Mouse (Mus musculus): ENCODE data around the gene Gpx2. TPM values are rescaled to one million over a fixed set of nuclear protein-coding genes. Genes with fewer than 3 reads are reported as not detected.

The Gpx2 gene
- polyA plus RNA-seq, 1 experiment: 0.13 TPM

- no peak for TF ChIP-seq CTCF (IDR thresholded peaks at IDR 0.05; ENCODE audit: extremely low read depth, insufficient read depth, low read length)
- Histone ChIP-seq H3K4me1 (ENCODE audit: control insufficient read depth, insufficient read depth, low read length) (peaks cover 15% of the 10 kb centered on the region), H3K27ac (ENCODE audit: insufficient read depth, low read length) (peak overlapping the region; percentile 96), H3K4me3 (ENCODE audit: insufficient read depth, low read length) (peak overlapping the region; percentile 85)
These were observed 26.8 kb upstream of the Gpx2 start for GRCm38 (mm10) chr12:76822002-76822650.

GRCm38 (mm10) chr12:76820615-76821014 lies 25.3 kb upstream of the Gpx2 start:
- Histone ChIP-seq H3K4me1 (ENCODE audit: control insufficient read depth, insufficient read depth, low read length) (peaks cover 19% of the 10 kb centered on the region), H3K27ac (ENCODE audit: insufficient read depth, low read length) (0 out of 2 replicates have a peak overlapping the region, but pooled peaks have one; percentile 0), H3K4me3 (ENCODE audit: insufficient read depth, low read length) (peak overlapping the region; percentile 85)
- TF ChIP-seq CTCF (IDR thresholded peaks at IDR 0.05; ENCODE audit: extremely low read depth, insufficient read depth, low read length) (no peak), POLR2A (IDR thresholded peaks at IDR 0.05; ENCODE audit: extremely low read depth, insufficient read depth, low read length) (no peak)

GRCm38 (mm10) chr12:76819816-76820215 lies 24.5 kb upstream of the Gpx2 start:
- peaks cover 21% of the 10 kb centered on the region for H3K4me1 ChIP-seq (ENCODE audit: control insufficient read depth, insufficient read depth, low read length)
- peak overlapping the region; percentile 85; the same call in 1 of the 2 replicates for H3K4me3 ChIP-seq (ENCODE audit: insufficient read depth, low read length)
- TF ChIP-seq CTCF (IDR thresholded peaks at IDR 0.05; ENCODE audit: extremely low read depth, insufficient read depth, low read length): no peak
- TF ChIP-seq POLR2A (IDR thresholded peaks at IDR 0.05; ENCODE audit: extremely low read depth, insufficient read depth, low read length): no peak
- no peak overlapping the region for H3K27ac ChIP-seq (ENCODE audit: insufficient read depth, low read length)

- TF ChIP-seq POLR2A (IDR thresholded peaks at IDR 0.05; ENCODE audit: extremely low read depth, insufficient read depth, low read length) (no peak), CTCF (IDR thresholded peaks at IDR 0.05; ENCODE audit: extremely low read depth, insufficient read depth, low read length) (no peak)
- Histone ChIP-seq H3K4me1 (ENCODE audit: control insufficient read depth, insufficient read depth, low read length) (peaks cover 23% of the 10 kb centered on the region), H3K27ac (ENCODE audit: insufficient read depth, low read length) (peak overlapping the region; percentile 61), H3K4me3 (ENCODE audit: insufficient read depth, low read length) (peak overlapping the region; percentile 85; the same call in 1 of the 2 replicates)
These were observed 23.6 kb upstream of the Gpx2 start for GRCm38 (mm10) chr12:76818908-76819307.

- peak overlapping the region; percentile 12; the same call in 1 of the 2 replicates for H3K27ac ChIP-seq (ENCODE audit: insufficient read depth, low read length)
- no peak for TF ChIP-seq CTCF (IDR thresholded peaks at IDR 0.05; ENCODE audit: extremely low read depth, insufficient read depth, low read length)
- no peak for TF ChIP-seq POLR2A (IDR thresholded peaks at IDR 0.05; ENCODE audit: extremely low read depth, insufficient read depth, low read length)
- H3K4me3 ChIP-seq (ENCODE audit: insufficient read depth, low read length): peak overlapping the region; percentile 85; the same call in 1 of the 2 replicates
- peaks cover 25% of the 10 kb centered on the region for H3K4me1 ChIP-seq (ENCODE audit: control insufficient read depth, insufficient read depth, low read length)
These were observed 22.8 kb upstream of the Gpx2 start for GRCm38 (mm10) chr12:76818120-76818519.

GRCm38 (mm10) chr12:76817176-76817575 lies 21.8 kb upstream of the Gpx2 start:
- H3K4me3 ChIP-seq (ENCODE audit: insufficient read depth, low read length): no peak overlapping the region
- peaks cover 23% of the 10 kb centered on the region for H3K4me1 ChIP-seq (ENCODE audit: control insufficient read depth, insufficient read depth, low read length)
- no peak for TF ChIP-seq POLR2A (IDR thresholded peaks at IDR 0.05; ENCODE audit: extremely low read depth, insufficient read depth, low read length)
- TF ChIP-seq CTCF (IDR thresholded peaks at IDR 0.05; ENCODE audit: extremely low read depth, insufficient read depth, low read length): no peak
- H3K27ac ChIP-seq (ENCODE audit: insufficient read depth, low read length): no peak overlapping the region

GRCm38 (mm10) chr12:76816720-76817119 lies 21.4 kb upstream of the Gpx2 start:
- Histone ChIP-seq H3K27ac (ENCODE audit: insufficient read depth, low read length) (no peak overlapping the region), H3K4me1 (ENCODE audit: control insufficient read depth, insufficient read depth, low read length) (peaks cover 23% of the 10 kb centered on the region), H3K4me3 (ENCODE audit: insufficient read depth, low read length) (no peak overlapping the region)
- TF ChIP-seq CTCF (IDR thresholded peaks at IDR 0.05; ENCODE audit: extremely low read depth, insufficient read depth, low read length): no peak
- TF ChIP-seq POLR2A (IDR thresholded peaks at IDR 0.05; ENCODE audit: extremely low read depth, insufficient read depth, low read length): no peak

- Histone ChIP-seq H3K4me1 (ENCODE audit: control insufficient read depth, insufficient read depth, low read length) (peaks cover 19% of the 10 kb centered on the region), H3K27ac (ENCODE audit: insufficient read depth, low read length) (no peak overlapping the region)
- TF ChIP-seq POLR2A (IDR thresholded peaks at IDR 0.05; ENCODE audit: extremely low read depth, insufficient read depth, low read length) (no peak), CTCF (IDR thresholded peaks at IDR 0.05; ENCODE audit: extremely low read depth, insufficient read depth, low read length) (no peak)
These were observed 18.8 kb upstream of the Gpx2 start for GRCm38 (mm10) chr12:76814120-76814519.

GRCm38 (mm10) chr12:76813543-76813942 lies 18.2 kb upstream of the Gpx2 start:
- TF ChIP-seq POLR2A (IDR thresholded peaks at IDR 0.05; ENCODE audit: extremely low read depth, insufficient read depth, low read length) (no peak), CTCF (IDR thresholded peaks at IDR 0.05; ENCODE audit: extremely low read depth, insufficient read depth, low read length) (no peak)
- peaks cover 18% of the 10 kb centered on the region for H3K4me1 ChIP-seq (ENCODE audit: control insufficient read depth, insufficient read depth, low read length)
- H3K27ac ChIP-seq (ENCODE audit: insufficient read depth, low read length): no peak overlapping the region
- H3K4me3 ChIP-seq (ENCODE audit: insufficient read depth, low read length): no peak overlapping the region

More at GRCm38 (mm10) chr12:76814120-76814519, 18.8 kb upstream of the Gpx2 start:
- H3K4me3 ChIP-seq (ENCODE audit: insufficient read depth, low read length): no peak overlapping the region

GRCm38 (mm10) chr12:76811006-76811405 lies 15.7 kb upstream of the Gpx2 start:
- H3K4me3 ChIP-seq (ENCODE audit: insufficient read depth, low read length): no peak overlapping the region
- H3K4me1 ChIP-seq (ENCODE audit: control insufficient read depth, insufficient read depth, low read length): peaks cover 10% of the 10 kb centered on the region
- TF ChIP-seq CTCF (IDR thresholded peaks at IDR 0.05; ENCODE audit: extremely low read depth, insufficient read depth, low read length) (no peak), POLR2A (IDR thresholded peaks at IDR 0.05; ENCODE audit: extremely low read depth, insufficient read depth, low read length) (no peak)
- H3K27ac ChIP-seq (ENCODE audit: insufficient read depth, low read length): no peak overlapping the region

Data from cortical plate, adult 2 months (tissue).